Mouse (Mus musculus) embryonic facial prominence, embryonic 15.5 days (tissue): ENCODE data around the gene Snrk. TPM values are rescaled to one million over a fixed set of nuclear protein-coding genes. Genes with fewer than 3 reads are reported as not detected.

Experiments used
- ATAC-seq: fragments of 200-750 bp; cut with Nextera tagmentation; 2 replicates; pipeline ENCODE4 v1.8.0; 2017; ENCODE audit warnings: low read depth, moderate TSS enrichment; ENCODE audit not compliant: insufficient number of reproducible peaks, low FRiP score, low TSS enrichment
- H3K27ac ChIP-seq: fragments of 300-500 bp; sonication (generic); replicated peaks from 2 replicates; pipeline ENCODE4 v1.5.1; 2015; ENCODE audit warnings: mild to moderate bottlenecking, inconsistent platforms
- H3K27me3 ChIP-seq: fragments of 300-500 bp; sonication (generic); 2 replicates; pipeline ENCODE4 v1.6.1; 2015; ENCODE audit warnings: inconsistent platforms
- H3K36me3 ChIP-seq: fragments of 300-500 bp; sonication (generic); 2 replicates; pipeline ENCODE4 v1.6.1; 2015; ENCODE audit warnings: mild to moderate bottlenecking, inconsistent platforms
- H3K4me1 ChIP-seq: fragments of 300-500 bp; sonication (generic); 2 replicates; pipeline ENCODE4 v1.6.1; 2015; ENCODE audit warnings: inconsistent platforms
- H3K4me2 ChIP-seq: fragments of 300-500 bp; sonication (generic); replicated peaks from 2 replicates; pipeline ENCODE4 v1.6.1; 2015; ENCODE audit warnings: mild to moderate bottlenecking, inconsistent platforms
- H3K4me3 ChIP-seq: fragments of 300-500 bp; sonication (generic); replicated peaks from 2 replicates; pipeline ENCODE4 v1.5.1; 2015; ENCODE audit warnings: mild to moderate bottlenecking, inconsistent platforms
- H3K9ac ChIP-seq: fragments of 300-500 bp; sonication (generic); 2 replicates; pipeline ENCODE4 v1.6.1; 2015; ENCODE audit warnings: inconsistent platforms
- H3K9me3 ChIP-seq: fragments of 300-500 bp; sonication (generic); replicated peaks from 2 replicates; pipeline ENCODE4 v1.6.1; 2016; ENCODE audit warnings: inconsistent platforms
- WGBS: fragments of 180-500 bp; shearing (Covaris S2); methylation state at CpG from one replicate; pipeline ENCODE4 v1.1.7; 2015; 5-methylcytosine and 5-hydroxymethylcytosine counted together
- polyA plus RNA-seq: library from polyadenylated mRNA; unstranded; fragments of >200 nt; fragmentation: Nextera tagmentation; extraction: Ambion mirVana; gene quantifications from 2 replicates; pipeline ENCODE4 v1.2.1, GENCODE M21; 2015

Gene Snrk
- polyA plus RNA-seq, 1 experiment from 2014 or later = 61.5 TPM

GRCm38 (mm10) chr9:122145677-122146076 lies 28.6 kb downstream of the Snrk start:
- Histone ChIP-seq H3K36me3 (peaks cover 19% of the 10 kb centered on the region), H3K4me1 (peaks cover 9% of the 10 kb centered on the region), H3K4me3 (no peak overlapping the region)

GRCm38 (mm10) chr9:122146124-122146870 lies 29.2 kb downstream of the Snrk start:
- 75% methylated on average over 4 of the region's 4 CpGs for WGBS
- Histone ChIP-seq H3K27ac (no peak overlapping the region), H3K4me3 (no peak overlapping the region), H3K4me1 (peaks cover 9% of the 10 kb centered on the region), H3K36me3 (peaks cover 19% of the 10 kb centered on the region), H3K9me3 (no peaks in the 10 kb centered on the region), H3K4me2 (no peak overlapping the region), H3K9ac (no peak overlapping the region), H3K27me3 (no peaks in the 10 kb centered on the region)
- ATAC-seq = no peak

More at GRCm38 (mm10) chr9:122145677-122146076, 28.6 kb downstream of the Snrk start:
- H3K9ac ChIP-seq = no peak overlapping the region
- no peak overlapping the region for H3K27ac ChIP-seq
- no peak for ATAC-seq
- H3K4me2 ChIP-seq = no peak overlapping the region
- H3K27me3 ChIP-seq = no peaks in the 10 kb centered on the region
- H3K9me3 ChIP-seq = no peaks in the 10 kb centered on the region

- Histone ChIP-seq H3K9ac (no peak overlapping the region), H3K4me3 (no peak overlapping the region), H3K9me3 (no peaks in the 10 kb centered on the region), H3K27ac (no peak overlapping the region), H3K36me3 (peaks cover 19% of the 10 kb centered on the region), H3K4me1 (no peaks in the 10 kb centered on the region), H3K4me2 (no peak overlapping the region), H3K27me3 (no peaks in the 10 kb centered on the region)
- no peak for ATAC-seq
- 92% methylated on average over 3 of the region's 3 CpGs for WGBS
Observed at GRCm38 (mm10) chr9:122148356-122148755, 31.3 kb downstream of the Snrk start.

- Histone ChIP-seq H3K9ac (no peak overlapping the region), H3K9me3 (no peaks in the 10 kb centered on the region), H3K36me3 (peaks cover 2% of the 10 kb centered on the region; the same call in 1 of the 2 replicates), H3K4me1 (no peaks in the 10 kb centered on the region), H3K27ac (no peak overlapping the region), H3K27me3 (no peaks in the 10 kb centered on the region), H3K4me3 (no peak overlapping the region), H3K4me2 (no peak overlapping the region)
- WGBS = 80% methylated on average over 9 of the region's 9 CpGs
- ATAC-seq = no peak
Observed at GRCm38 (mm10) chr9:122149997-122150826, 33.1 kb downstream of the Snrk start.

- Histone ChIP-seq H3K9ac (no peak overlapping the region), H3K27me3 (no peaks in the 10 kb centered on the region), H3K9me3 (no peaks in the 10 kb centered on the region), H3K4me3 (no peak overlapping the region), H3K36me3 (peaks cover 8% of the 10 kb centered on the region), H3K27ac (no peak overlapping the region), H3K4me2 (no peak overlapping the region), H3K4me1 (no peaks in the 10 kb centered on the region)
- ATAC-seq = no peak
- 79% methylated on average over 4 of the region's 4 CpGs for WGBS
Observed at GRCm38 (mm10) chr9:122152063-122152462, 35.0 kb downstream of the Snrk start.

GRCm38 (mm10) chr9:122152501-122152900 lies 35.4 kb downstream of the Snrk start:
- H3K27ac ChIP-seq = no peak overlapping the region
- no peak for ATAC-seq
- peaks cover 13% of the 10 kb centered on the region for H3K36me3 ChIP-seq
- no peaks in the 10 kb centered on the region for H3K4me1 ChIP-seq
- no peak overlapping the region for H3K4me2 ChIP-seq
- H3K9ac ChIP-seq = no peak overlapping the region
- no peaks in the 10 kb centered on the region for H3K9me3 ChIP-seq
- WGBS = 81% methylated on average over 1 of the region's 1 CpGs
- H3K27me3 ChIP-seq = no peaks in the 10 kb centered on the region
- no peak overlapping the region for H3K4me3 ChIP-seq

GRCm38 (mm10) chr9:122153436-122153835 lies 36.4 kb downstream of the Snrk start:
- Histone ChIP-seq H3K4me3 (no peak overlapping the region), H3K27me3 (no peaks in the 10 kb centered on the region), H3K27ac (no peak overlapping the region), H3K4me1 (no peaks in the 10 kb centered on the region), H3K4me2 (no peak overlapping the region), H3K36me3 (peaks cover 21% of the 10 kb centered on the region), H3K9me3 (no peaks in the 10 kb centered on the region), H3K9ac (no peak overlapping the region)
- WGBS = 90% methylated on average over 3 of the region's 3 CpGs
- no peak for ATAC-seq

- H3K4me3 ChIP-seq = no peak overlapping the region
- no peaks in the 10 kb centered on the region for H3K27me3 ChIP-seq
- H3K9me3 ChIP-seq = no peaks in the 10 kb centered on the region
- peaks cover 27% of the 10 kb centered on the region for H3K36me3 ChIP-seq
- H3K4me1 ChIP-seq = no peaks in the 10 kb centered on the region
- no peak overlapping the region for H3K9ac ChIP-seq
- H3K27ac ChIP-seq = no peak overlapping the region
- WGBS = 96% methylated on average over 1 of the region's 1 CpGs
- H3K4me2 ChIP-seq = no peak overlapping the region
- no peak for ATAC-seq
Observed at GRCm38 (mm10) chr9:122155193-122155592, 38.1 kb downstream of the Snrk start.

GRCm38 (mm10) chr9:122156389-122157078 lies 39.5 kb downstream of the Snrk start:
- 90% methylated on average over 5 of the region's 5 CpGs for WGBS
- Histone ChIP-seq H3K4me3 (no peak overlapping the region), H3K9me3 (no peaks in the 10 kb centered on the region), H3K4me2 (no peak overlapping the region), H3K4me1 (no peaks in the 10 kb centered on the region), H3K27me3 (no peaks in the 10 kb centered on the region), H3K27ac (no peak overlapping the region), H3K9ac (no peak overlapping the region), H3K36me3 (peaks cover 38% of the 10 kb centered on the region)
- ATAC-seq = no peak

- H3K4me3 ChIP-seq = no peak overlapping the region
- peaks cover 38% of the 10 kb centered on the region for H3K36me3 ChIP-seq
- H3K4me1 ChIP-seq = no peaks in the 10 kb centered on the region
- H3K9me3 ChIP-seq = no peaks in the 10 kb centered on the region
- no peak for ATAC-seq
- 92% methylated on average over 14 of the region's 14 CpGs for WGBS
- H3K27ac ChIP-seq = no peak overlapping the region
- no peak overlapping the region for H3K9ac ChIP-seq
- H3K4me2 ChIP-seq = no peak overlapping the region
- H3K27me3 ChIP-seq = no peaks in the 10 kb centered on the region
Observed at GRCm38 (mm10) chr9:122157079-122157441, 40.0 kb downstream of the Snrk start.

GRCm38 (mm10) chr9:122164535-122164934 lies 47.5 kb downstream of the Snrk start:
- no peak overlapping the region for H3K4me2 ChIP-seq
- no peaks in the 10 kb centered on the region for H3K4me1 ChIP-seq
- H3K4me3 ChIP-seq = no peak overlapping the region
- H3K27me3 ChIP-seq = no peaks in the 10 kb centered on the region
- no peaks in the 10 kb centered on the region for H3K9me3 ChIP-seq
- H3K9ac ChIP-seq = no peak overlapping the region
- no peak overlapping the region for H3K27ac ChIP-seq
- ATAC-seq = no peak
- 93% methylated on average over 4 of the region's 4 CpGs for WGBS
- H3K36me3 ChIP-seq = peaks cover 57% of the 10 kb centered on the region
